Mouse (Mus musculus) stomach, postnatal 0 days (tissue): ENCODE measurements around the gene Sema6b. TPM values are rescaled to one million over a fixed set of nuclear protein-coding genes. Genes with fewer than 3 reads are reported as not detected.

Experiments used
- ATAC-seq: fragments of 200-750 bp; cut with Nextera tagmentation; 2 replicates; pipeline ENCODE4 v1.8.0; 2017; ENCODE audit not compliant: low FRiP score, low TSS enrichment
- DNase-seq: peaks from one replicate; pipeline ENCODE4 v3.0.0-alpha.2; 2016; ENCODE audit warnings: low spot score
- H3K27ac ChIP-seq: fragments of 300-500 bp; sonication (generic); replicated peaks from 2 replicates; pipeline ENCODE4 v1.5.1; 2014; ENCODE audit warnings: mild to moderate bottlenecking, control low read depth
- H3K27me3 ChIP-seq: fragments of 300-500 bp; sonication (generic); 2 replicates; pipeline ENCODE4 v1.6.1; 2014; ENCODE audit warnings: low read length; ENCODE audit not compliant: control insufficient read depth, insufficient read depth
- H3K36me3 ChIP-seq: fragments of 300-500 bp; sonication (generic); 2 replicates; pipeline ENCODE4 v1.6.1; 2014; ENCODE audit warnings: low read length, mixed read lengths; ENCODE audit not compliant: control insufficient read depth, insufficient read depth
- H3K4me1 ChIP-seq: fragments of 300-500 bp; sonication (generic); replicated peaks from 2 replicates; pipeline ENCODE4 v1.6.1; 2014; ENCODE audit warnings: antibody characterized with exemption; ENCODE audit not compliant: control insufficient read depth, insufficient read depth
- H3K4me2 ChIP-seq: fragments of 300-500 bp; sonication (generic); replicated peaks from 2 replicates; pipeline ENCODE4 v1.6.1; 2014; ENCODE audit warnings: low read depth, mild to moderate bottlenecking, control low read depth, moderate library complexity
- H3K4me3 ChIP-seq: fragments of 300-500 bp; sonication (generic); 2 replicates; pipeline ENCODE4 v1.5.1; 2014; ENCODE audit warnings: low read depth, low read length, control low read depth
- H3K9ac ChIP-seq: fragments of 300-500 bp; sonication (generic); 2 replicates; pipeline ENCODE4 v1.6.1; 2014; ENCODE audit warnings: mild to moderate bottlenecking, low read length, control low read depth, mixed read lengths
- H3K9me3 ChIP-seq: fragments of 300-500 bp; sonication (generic); 2 replicates; pipeline ENCODE4 v1.6.1; 2016; ENCODE audit warnings: low read length; ENCODE audit not compliant: control insufficient read depth
- CTCF ChIP-seq: IDR thresholded peaks from 2 replicates; pipeline ENCODE4 v1.5.1; 2016; ENCODE audit warnings: antibody characterized with exemption, low read depth, mild to moderate bottlenecking, moderate library complexity
- EP300 ChIP-seq: optimal IDR thresholded peaks from 2 replicates; pipeline ENCODE3; 2016; ENCODE audit warnings: antibody characterized with exemption
- WGBS: fragments of 180-500 bp; shearing (Covaris S2); extraction: QIAGEN DNeasy Blood & Tissue Kit; methylation state at CpG from one replicate; pipeline ENCODE4 v1.1.7; 2014; 5-methylcytosine and 5-hydroxymethylcytosine counted together
- polyA plus RNA-seq: library from polyadenylated mRNA; unstranded; fragments of >200 nt; fragmentation: Nextera tagmentation; extraction: Ambion mirVana; gene quantifications from 2 replicates; pipeline ENCODE4 v1.2.1, GENCODE M21; 2015

Gene Sema6b
- polyA plus RNA-seq, 1 experiment from 2014 or later: 0.39 TPM

DNA sequence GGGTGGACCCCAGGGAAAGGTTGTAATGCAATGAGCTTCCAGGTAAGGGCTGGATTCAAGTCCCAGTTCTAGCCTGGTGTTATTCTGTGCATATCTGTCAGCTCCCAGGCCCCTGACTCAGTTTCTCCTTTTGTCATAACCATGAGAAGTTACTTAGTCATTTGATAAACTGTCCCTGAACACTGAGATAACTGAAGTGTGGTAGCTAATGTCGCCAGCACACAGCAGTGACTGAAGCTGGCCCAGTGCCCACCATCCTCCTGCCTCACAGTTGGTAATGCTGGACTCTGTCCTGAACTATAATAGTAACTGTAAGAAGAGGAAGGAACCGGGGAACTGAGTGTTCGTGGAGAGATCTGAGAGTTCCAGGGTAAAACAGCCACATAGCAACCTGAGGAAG, 24.4 kb upstream of the Sema6b start:
- H3K4me1 ChIP-seq: peaks cover 10% of the 10 kb centered on the region; the same call in 1 of the 2 replicates
- H3K9ac ChIP-seq: no peak overlapping the region
- H3K36me3 ChIP-seq: no peaks in the 10 kb centered on the region
- TF ChIP-seq EP300: no peak
- TF ChIP-seq CTCF: no peak
- no peak overlapping the region for H3K4me2 ChIP-seq
- WGBS: 82% methylated on average over 3 of the region's 3 CpGs
- H3K27ac ChIP-seq: no peak overlapping the region
- no peak for ATAC-seq
- no peak for DNase-seq
- H3K27me3 ChIP-seq: no peaks in the 10 kb centered on the region
- H3K4me3 ChIP-seq: no peak overlapping the region
- H3K9me3 ChIP-seq: no peaks in the 10 kb centered on the region

DNA sequence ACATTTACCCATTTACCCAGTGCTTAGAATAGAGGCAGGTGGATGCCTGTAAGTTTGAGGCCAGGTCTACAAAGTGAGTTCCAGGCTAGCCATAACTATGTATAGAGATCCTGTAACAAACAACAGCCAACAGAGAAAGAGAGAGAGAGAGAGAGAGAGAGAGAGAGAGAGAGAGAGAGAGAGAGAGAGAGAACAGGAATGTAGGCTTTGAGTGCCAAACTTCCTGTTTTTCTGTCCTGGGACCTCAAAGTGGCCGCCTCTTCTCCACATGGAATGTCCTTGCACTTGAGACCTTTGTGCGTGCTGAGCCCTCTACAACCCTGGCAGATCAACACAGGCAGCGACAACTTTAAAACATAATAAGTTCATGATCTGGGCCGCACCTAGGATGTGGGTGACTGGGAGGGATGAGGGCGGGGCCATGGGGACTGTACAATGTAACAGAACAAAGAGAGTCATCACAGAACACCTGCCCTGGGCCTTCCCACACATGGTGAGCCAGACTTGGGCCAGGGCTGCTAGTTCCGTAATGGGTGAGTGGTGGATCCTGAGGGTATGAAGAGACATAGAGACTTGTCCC, 23.5 kb upstream of the Sema6b start:
- no peak for TF ChIP-seq EP300
- TF ChIP-seq CTCF: no peak
- ATAC-seq (peak; percentile 61), DNase-seq (peak; percentile 80)
- Histone ChIP-seq H3K9ac (no peak overlapping the region), H3K27ac (no peak overlapping the region), H3K36me3 (no peaks in the 10 kb centered on the region), H3K9me3 (no peaks in the 10 kb centered on the region), H3K27me3 (no peaks in the 10 kb centered on the region), H3K4me1 (peaks cover 10% of the 10 kb centered on the region; the same call in 1 of the 2 replicates), H3K4me3 (no peak overlapping the region), H3K4me2 (peak overlapping the region; percentile 72)
- WGBS: 50% methylated on average over 6 of the region's 6 CpGs

DNA sequence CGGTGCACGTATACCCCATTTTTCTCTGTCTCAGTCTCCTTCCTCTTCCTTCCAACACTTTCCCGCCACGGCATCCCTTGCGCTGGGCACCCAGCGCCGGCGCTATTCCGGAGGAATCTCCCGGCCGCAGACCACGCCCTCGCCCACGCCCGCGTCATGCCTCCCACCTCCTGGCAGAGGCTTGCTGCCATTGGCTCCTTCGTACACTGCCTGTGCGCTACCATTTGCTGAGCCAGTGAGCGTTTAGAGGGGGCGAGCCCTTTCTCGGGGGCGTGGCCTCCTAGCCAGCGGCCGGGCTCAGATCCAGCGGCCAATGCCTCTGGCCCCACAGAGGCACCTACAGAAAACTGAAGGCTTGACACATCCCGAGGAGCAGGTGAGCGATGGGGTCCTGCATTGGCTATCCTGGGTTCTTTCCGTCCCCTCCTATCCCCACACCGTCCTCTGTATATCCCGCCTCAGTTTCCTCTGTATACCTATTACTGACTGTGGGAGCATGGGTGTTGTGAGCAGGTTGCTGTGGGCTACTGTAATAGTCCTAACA, 22.2 kb upstream of the Sema6b start, which contains the start of gene Tnfaip8l1:
Gene Tnfaip8l1 (plus strand): TSS at position 247 of the 544 bp plus-strand sequence.
- Histone ChIP-seq H3K9me3 (no peaks in the 10 kb centered on the region), H3K4me1 (peaks cover 10% of the 10 kb centered on the region; the same call in 1 of the 2 replicates), H3K9ac (peak within 1 kb of the TSS; percentile 38; the same call in 1 of the 2 replicates), H3K4me2 (peak within 1 kb of the TSS; percentile 72), H3K27me3 (0 out of 2 replicates have a peak, but pooled peaks cover 2% of the 10 kb centered on the region), H3K27ac (peak within 1 kb of the TSS; percentile 35; the same call in 1 of the 2 replicates), H3K4me3 (peak within 1 kb of the TSS; percentile 37), H3K36me3 (no peaks in the 10 kb centered on the region)
- TF ChIP-seq CTCF (peak; percentile 23), EP300 (no peak)
- DNase-seq: peak; percentile 96
- 1% methylated on average over 30 of the region's 30 CpGs for WGBS
- ATAC-seq: peak; percentile 96

DNA sequence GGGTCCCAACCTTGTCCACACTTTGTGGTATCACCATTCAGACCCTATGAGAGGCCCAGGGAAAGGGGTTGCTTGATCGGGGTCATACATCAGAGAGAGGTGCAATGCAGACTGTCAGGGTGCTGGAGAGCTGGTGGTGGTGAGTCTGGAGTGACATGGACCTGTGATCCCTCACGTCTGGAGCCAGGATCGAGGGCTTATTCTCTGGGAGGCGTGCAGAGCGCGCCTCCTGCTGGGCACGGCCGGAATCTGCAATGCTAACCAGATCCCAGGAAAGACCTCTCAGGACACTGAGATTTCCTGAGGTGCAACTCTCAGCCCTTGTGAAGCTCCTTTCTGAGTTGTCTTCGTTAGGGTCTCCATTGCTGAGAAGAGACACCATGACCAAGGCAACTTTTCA, 19.6 kb upstream of the Sema6b start:
- TF ChIP-seq CTCF (peak; percentile 93), EP300 (no peak)
- no peaks in the 10 kb centered on the region for H3K36me3 ChIP-seq
- no peaks in the 10 kb centered on the region for H3K9me3 ChIP-seq
- DNase-seq (peak; percentile 75), ATAC-seq (no peak)
- no peak overlapping the region for H3K4me2 ChIP-seq
- no peak overlapping the region for H3K27ac ChIP-seq
- 0 out of 2 replicates have a peak, but pooled peaks cover 2% of the 10 kb centered on the region for H3K27me3 ChIP-seq
- peaks cover 8% of the 10 kb centered on the region; the same call in 1 of the 2 replicates for H3K4me1 ChIP-seq
- H3K4me3 ChIP-seq: no peak overlapping the region
- no peak overlapping the region for H3K9ac ChIP-seq
- WGBS: 6% methylated on average over 9 of the region's 9 CpGs

DNA sequence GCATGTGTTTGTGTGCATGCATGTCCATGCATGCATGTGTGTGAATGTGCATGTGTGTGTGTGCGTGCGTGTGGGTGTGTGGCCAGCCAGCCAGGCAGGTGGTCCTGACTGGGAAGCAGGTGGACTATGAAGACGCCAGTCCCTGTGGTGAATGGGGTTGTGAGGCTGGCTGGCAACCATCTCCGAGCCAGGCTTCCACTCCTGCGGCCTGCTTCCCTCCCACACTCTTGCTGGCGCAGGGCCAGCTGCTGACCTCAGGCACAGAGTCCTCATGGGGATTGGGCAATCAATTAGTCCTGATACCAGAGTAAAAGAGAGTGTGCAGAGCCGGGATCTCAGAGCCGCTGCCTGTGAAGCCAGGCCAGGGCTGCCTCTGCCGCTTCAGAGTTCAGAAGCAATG, 13.5 kb upstream of the Sema6b start:
- no peak overlapping the region for H3K4me2 ChIP-seq
- H3K4me1 ChIP-seq: no peaks in the 10 kb centered on the region
- peak; percentile 68 for ATAC-seq
- 28% methylated on average over 9 of the region's 9 CpGs for WGBS
- TF ChIP-seq EP300: no peak
- TF ChIP-seq CTCF: no peak
- no peaks in the 10 kb centered on the region for H3K36me3 ChIP-seq
- no peaks in the 10 kb centered on the region for H3K9me3 ChIP-seq
- no peak overlapping the region for H3K4me3 ChIP-seq
- H3K27ac ChIP-seq: no peak overlapping the region
- H3K9ac ChIP-seq: no peak overlapping the region
- H3K27me3 ChIP-seq: 0 out of 2 replicates have a peak, but pooled peaks cover 2% of the 10 kb centered on the region
- peak; percentile 83 for DNase-seq

DNA sequence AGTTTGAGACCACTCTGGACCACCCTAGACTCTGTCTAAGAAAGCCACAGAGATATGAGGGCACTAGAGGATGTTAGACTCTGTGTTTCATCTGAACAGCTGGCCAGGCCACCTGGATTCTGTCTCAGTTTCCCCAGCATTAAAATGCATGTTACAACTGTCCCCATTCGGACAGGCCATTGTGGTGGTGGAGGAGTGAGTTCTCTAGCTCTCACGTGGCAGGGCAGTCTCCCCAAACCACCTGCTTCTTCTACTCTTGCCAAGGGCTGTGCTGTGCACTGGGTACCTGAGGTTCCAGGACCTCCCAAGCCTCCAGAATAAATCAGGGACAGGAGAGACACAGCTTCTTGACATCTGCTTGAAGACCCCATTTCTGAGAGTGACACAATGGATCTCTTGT, 9.8 kb upstream of the Sema6b start:
- H3K27ac ChIP-seq: no peak overlapping the region
- no peaks in the 10 kb centered on the region; the same call in 1 of the 2 replicates for H3K27me3 ChIP-seq
- no peaks in the 10 kb centered on the region for H3K36me3 ChIP-seq
- no peaks in the 10 kb centered on the region for H3K4me1 ChIP-seq
- no peaks in the 10 kb centered on the region for H3K9me3 ChIP-seq
- DNase-seq: no peak
- no peak for ATAC-seq
- 44% methylated on average over 2 of the region's 2 CpGs for WGBS
- no peak overlapping the region for H3K9ac ChIP-seq
- no peak for TF ChIP-seq CTCF
- no peak for TF ChIP-seq EP300
- H3K4me3 ChIP-seq: no peak overlapping the region
- H3K4me2 ChIP-seq: no peak overlapping the region
